Mouse (Mus musculus) C2C12 (cell line): ENCODE measurements at regions not wholly inside any gene's neighbourhood (a gene's known extent, or its start where the extent isn't known, plus 50 kb on each side); places are given as distances from the start of the nearest gene placed in this dataset.

ENCODE experiments used
- CEBPB ChIP-seq: IDR thresholded peaks from one replicate; pipeline ENCODE4 v1.6.1; 2011; ENCODE audit warnings: low read depth, mild to moderate bottlenecking, control low read depth, moderate library complexity
- CTCF ChIP-seq: IDR thresholded peaks from one replicate; pipeline ENCODE4 v1.5.1; 2011; ENCODE audit not compliant: control insufficient read depth, insufficient read depth, insufficient read length
- USF1 ChIP-seq: IDR thresholded peaks from one replicate; pipeline ENCODE4 v1.6.1; 2011; ENCODE audit warnings: low read depth, mild to moderate bottlenecking, control low read depth, moderate library complexity

DNA sequence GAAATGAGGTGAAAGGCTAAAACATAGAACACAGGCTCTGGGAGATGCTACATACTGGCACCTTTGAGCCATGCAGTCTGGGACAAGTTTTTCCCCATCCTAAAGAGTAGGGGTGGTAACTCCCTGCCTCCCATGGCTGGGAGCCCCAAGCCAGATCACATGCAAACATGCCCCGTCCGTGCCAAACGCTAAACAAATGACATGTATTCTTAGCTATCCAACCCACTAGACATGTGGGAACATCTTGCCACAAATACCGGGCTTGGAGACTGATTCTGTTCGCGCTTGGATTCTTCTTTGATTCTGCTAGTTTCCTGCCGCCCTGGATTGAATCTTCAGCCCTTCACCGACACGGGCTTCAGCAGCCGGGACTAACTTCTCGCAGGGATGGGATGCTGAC is 208.7 kb downstream of the Sox9 start:
- TF ChIP-seq CTCF: no peak
- no peak for TF ChIP-seq USF1
- no peak for TF ChIP-seq CEBPB
